Mouse (Mus musculus) heart, postnatal 0 days (tissue): ENCODE data around the gene Bicdl2. TPM values are rescaled to one million over a fixed set of nuclear protein-coding genes. Genes with fewer than 3 reads are reported as not detected.

ENCODE experiments used
- ATAC-seq: fragments of 200-750 bp; cut with Nextera tagmentation; 2 replicates; pipeline ENCODE4 v1.8.0; 2017; ENCODE audit warnings: low read depth, moderate number of reproducible peaks, moderate library complexity; ENCODE audit not compliant: insufficient read depth
- DNase-seq: peaks from one replicate; pipeline ENCODE4 v3.0.0-alpha.2; 2016; ENCODE audit warnings: low spot score
- H3K27ac ChIP-seq: fragments of 300-500 bp; sonication (generic); 2 replicates; pipeline ENCODE4 v1.5.1; 2014; ENCODE audit warnings: low read depth, mild to moderate bottlenecking
- H3K27me3 ChIP-seq: fragments of 300-500 bp; sonication (generic); 2 replicates; pipeline ENCODE4 v1.6.1; 2014; ENCODE audit warnings: low read length, mixed read lengths; ENCODE audit not compliant: control insufficient read depth, insufficient read depth
- H3K36me3 ChIP-seq: fragments of 300-500 bp; sonication (generic); replicated peaks from 2 replicates; pipeline ENCODE4 v1.6.1; 2014; ENCODE audit warnings: low read length, mixed read lengths; ENCODE audit not compliant: control insufficient read depth, insufficient read depth
- H3K4me1 ChIP-seq: fragments of 300-500 bp; sonication (generic); 2 replicates; pipeline ENCODE4 v1.6.1; 2014; ENCODE audit warnings: antibody characterized with exemption; ENCODE audit not compliant: control insufficient read depth, insufficient read depth
- H3K4me2 ChIP-seq: fragments of 300-500 bp; sonication (generic); 2 replicates; pipeline ENCODE4 v1.6.1; 2014; ENCODE audit warnings: low read depth, mild to moderate bottlenecking, low read length, moderate library complexity
- H3K4me3 ChIP-seq: fragments of 300-500 bp; sonication (generic); 2 replicates; pipeline ENCODE4 v1.5.1; 2014; ENCODE audit warnings: low read depth, low read length
- H3K9ac ChIP-seq: fragments of 300-500 bp; sonication (generic); replicated peaks from 2 replicates; pipeline ENCODE4 v1.6.1; 2014; ENCODE audit warnings: low read depth, low read length, mixed read lengths
- H3K9me3 ChIP-seq: fragments of 300-500 bp; sonication (generic); replicated peaks from 2 replicates; pipeline ENCODE4 v1.6.1; 2016; ENCODE audit warnings: low read length; ENCODE audit not compliant: control insufficient read depth
- CTCF ChIP-seq: IDR thresholded peaks from 2 replicates; pipeline ENCODE4 v1.5.1; 2016; ENCODE audit warnings: antibody characterized with exemption, control low read depth, low read depth
- EP300 ChIP-seq: IDR thresholded peaks from 2 replicates; pipeline ENCODE4 v1.6.1; 2016; ENCODE audit warnings: antibody characterized with exemption, low read depth
- WGBS: fragments of 180-500 bp; shearing (Covaris S2); extraction: QIAGEN DNeasy Blood & Tissue Kit; methylation state at CpG from one replicate; pipeline ENCODE4 v1.1.7; 2014; 5-methylcytosine and 5-hydroxymethylcytosine counted together
- polyA plus RNA-seq: library from polyadenylated mRNA; unstranded; fragments of >200 nt; fragmentation: Nextera tagmentation; extraction: Ambion mirVana; gene quantifications from 2 replicates; pipeline ENCODE4 v1.2.1, GENCODE M21; 2015
- total RNA-seq: library from RNA; depleted of rRNA; stranded (reverse); fragments of >200 nt; gene quantifications from 2 replicates; pipeline ENCODE4 v1.2.3, GENCODE M21; 2014; ENCODE audit warnings: low replicate concordance

Bicdl2 gene
- total and polyA plus RNA-seq, 2 experiments from 2014 or later, result 0.10 TPM; not detected in 1

GRCm38 (mm10) chr17:23679127-23679835, 19.0 kb downstream of the Bicdl2 start, which contains the start of gene Cldn6:
Gene Cldn6 (plus strand): TSS chr17:23679249.
- H3K9ac ChIP-seq, result no peak within 1 kb of the TSS

GRCm38 (mm10) chr17:23680336-23680735, 20.0 kb downstream of the Bicdl2 start:
- DNase-seq (no peak), ATAC-seq (no peak)
- no peak overlapping the region for H3K4me2 ChIP-seq
- no peak overlapping the region for H3K27ac ChIP-seq
- H3K27me3 ChIP-seq, result peaks cover 68% of the 10 kb centered on the region
- no peak overlapping the region for H3K4me3 ChIP-seq
- peaks cover 13% of the 10 kb centered on the region; the same call in 1 of the 2 replicates for H3K4me1 ChIP-seq
- H3K9ac ChIP-seq, result no peak overlapping the region
- TF ChIP-seq CTCF, result no peak
- TF ChIP-seq EP300, result no peak
- 62% methylated on average over 9 of the region's 9 CpGs for WGBS
- 0 out of 2 replicates have a peak, but pooled peaks cover 3% of the 10 kb centered on the region for H3K36me3 ChIP-seq
- H3K9me3 ChIP-seq, result no peaks in the 10 kb centered on the region

More at GRCm38 (mm10) chr17:23679127-23679835, 19.0 kb downstream of the Bicdl2 start, which contains the start of gene Cldn6:
- Histone ChIP-seq H3K9me3 (no peaks in the 10 kb centered on the region), H3K4me1 (peaks cover 23% of the 10 kb centered on the region; the same call in 1 of the 2 replicates), H3K4me2 (peak within 1 kb of the TSS; percentile 40; the same call in 1 of the 2 replicates), H3K36me3 (0 out of 2 replicates have a peak, but pooled peaks cover 4% of the 10 kb centered on the region), H3K27ac (no peak within 1 kb of the TSS), H3K27me3 (peaks cover 63% of the 10 kb centered on the region), H3K4me3 (peak within 1 kb of the TSS; percentile 26)
- ATAC-seq (no peak), DNase-seq (no peak)
- TF ChIP-seq CTCF (no peak), EP300 (no peak)
- WGBS, result 5% methylated on average over 38 of the region's 38 CpGs

- no peak for DNase-seq
- Histone ChIP-seq H3K4me1 (0 out of 2 replicates have a peak, but pooled peaks cover 5% of the 10 kb centered on the region), H3K36me3 (no peaks in the 10 kb centered on the region), H3K4me3 (no peak overlapping the region), H3K9ac (no peak overlapping the region), H3K27ac (no peak overlapping the region), H3K27me3 (peaks cover 68% of the 10 kb centered on the region), H3K4me2 (no peak overlapping the region), H3K9me3 (no peaks in the 10 kb centered on the region)
- no peak for ATAC-seq
- WGBS, result 54% methylated on average over 10 of the region's 10 CpGs
- TF ChIP-seq CTCF (no peak), EP300 (no peak)
Observed at GRCm38 (mm10) chr17:23681086-23681485, 20.8 kb downstream of the Bicdl2 start.

GRCm38 (mm10) chr17:23682092-23682491, 21.8 kb downstream of the Bicdl2 start:
- no peak for ATAC-seq
- WGBS, result 53% methylated on average over 4 of the region's 4 CpGs
- H3K27ac ChIP-seq, result no peak overlapping the region
- H3K4me1 ChIP-seq, result 0 out of 2 replicates have a peak, but pooled peaks cover 3% of the 10 kb centered on the region
- TF ChIP-seq CTCF, result no peak
- no peak for TF ChIP-seq EP300
- no peaks in the 10 kb centered on the region for H3K9me3 ChIP-seq
- H3K27me3 ChIP-seq, result peaks cover 68% of the 10 kb centered on the region
- no peak overlapping the region for H3K4me3 ChIP-seq
- DNase-seq, result no peak
- no peak overlapping the region for H3K9ac ChIP-seq
- no peak overlapping the region for H3K4me2 ChIP-seq
- H3K36me3 ChIP-seq, result no peaks in the 10 kb centered on the region

- no peak for TF ChIP-seq CTCF
- no peak for TF ChIP-seq EP300
- no peak for DNase-seq
- Histone ChIP-seq H3K4me1 (0 out of 2 replicates have a peak, but pooled peaks cover 3% of the 10 kb centered on the region), H3K9me3 (no peaks in the 10 kb centered on the region), H3K27me3 (peaks cover 68% of the 10 kb centered on the region), H3K4me2 (no peak overlapping the region), H3K9ac (no peak overlapping the region), H3K36me3 (no peaks in the 10 kb centered on the region), H3K27ac (no peak overlapping the region), H3K4me3 (no peak overlapping the region)
- 62% methylated on average over 3 of the region's 3 CpGs for WGBS
- no peak for ATAC-seq
Observed at GRCm38 (mm10) chr17:23682530-23682929, 22.2 kb downstream of the Bicdl2 start.
